Mouse (Mus musculus) stomach, embryonic 16.5 days (tissue): ENCODE measurements around the gene Amh. TPM values are rescaled to one million over a fixed set of nuclear protein-coding genes. Genes with fewer than 3 reads are reported as not detected.

ENCODE experiments used
- ATAC-seq: fragments of 200-750 bp; cut with Nextera tagmentation; 2 replicates; pipeline ENCODE4 v1.8.0; 2017; ENCODE audit warnings: moderate number of reproducible peaks, moderate TSS enrichment; ENCODE audit not compliant: insufficient read depth, low FRiP score
- H3K27ac ChIP-seq: fragments of 300-500 bp; sonication (generic); 2 replicates; pipeline ENCODE4 v1.5.1; 2014; ENCODE audit warnings: low read length
- H3K27me3 ChIP-seq: fragments of 300-500 bp; sonication (generic); 2 replicates; pipeline ENCODE4 v1.6.1; 2014; ENCODE audit warnings: low read length, control low read depth, mixed read lengths; ENCODE audit not compliant: control insufficient read depth, insufficient read depth
- H3K36me3 ChIP-seq: fragments of 300-500 bp; sonication (generic); 2 replicates; pipeline ENCODE4 v1.6.1; 2014; ENCODE audit warnings: low read length; ENCODE audit not compliant: control insufficient read depth, insufficient read depth
- H3K4me1 ChIP-seq: fragments of 300-500 bp; sonication (generic); 2 replicates; pipeline ENCODE4 v1.6.1; 2014; ENCODE audit warnings: low read length, control low read depth, mixed read lengths; ENCODE audit not compliant: control insufficient read depth, insufficient read depth
- H3K4me2 ChIP-seq: fragments of 300-500 bp; sonication (generic); 2 replicates; pipeline ENCODE4 v1.6.1; 2014; ENCODE audit warnings: low read depth, low read length, mixed read lengths
- H3K4me3 ChIP-seq: fragments of 300-500 bp; sonication (generic); replicated peaks from 2 replicates; pipeline ENCODE4 v1.5.1; 2014; ENCODE audit warnings: mild to moderate bottlenecking, low read length
- H3K9ac ChIP-seq: fragments of 300-500 bp; sonication (generic); 2 replicates; pipeline ENCODE4 v1.6.1; 2014; ENCODE audit warnings: low read length
- H3K9me3 ChIP-seq: fragments of 300-500 bp; sonication (generic); replicated peaks from 2 replicates; pipeline ENCODE4 v1.6.1; 2016; ENCODE audit warnings: low read length, control low read depth; ENCODE audit not compliant: control insufficient read depth
- WGBS: fragments of 180-500 bp; shearing (Covaris S2); extraction: QIAGEN DNeasy Blood & Tissue Kit; methylation state at CpG from one replicate; pipeline ENCODE4 v1.1.7; 2014; 5-methylcytosine and 5-hydroxymethylcytosine counted together
- polyA plus RNA-seq: library from polyadenylated mRNA; unstranded; fragments of >200 nt; fragmentation: Nextera tagmentation; extraction: Ambion mirVana; gene quantifications from 2 replicates; pipeline ENCODE4 v1.2.1, GENCODE M21; 2015

Gene Amh
- polyA plus RNA-seq, 1 experiment from 2014 or later = not detected

- Histone ChIP-seq H3K4me1 (no peaks in the 10 kb centered on the region), H3K27me3 (peaks cover 58% of the 10 kb centered on the region), H3K36me3 (no peaks in the 10 kb centered on the region), H3K4me3 (no peak overlapping the region), H3K9ac (no peak overlapping the region), H3K9me3 (no peaks in the 10 kb centered on the region; the same call in 1 of the 2 replicates), H3K4me2 (no peak overlapping the region), H3K27ac (no peak overlapping the region)
- no peak for ATAC-seq
- 55% methylated on average over 2 of the region's 2 CpGs for WGBS
Measured at GRCm38 (mm10) chr10:80838346-80838912, 33.4 kb downstream of the Amh start.

GRCm38 (mm10) chr10:80839848-80840247, 34.8 kb downstream of the Amh start:
- peaks cover 58% of the 10 kb centered on the region for H3K27me3 ChIP-seq
- peaks cover 4% of the 10 kb centered on the region; the same call in 1 of the 2 replicates for H3K4me1 ChIP-seq
- H3K4me2 ChIP-seq = no peak overlapping the region
- no peak overlapping the region for H3K9ac ChIP-seq
- H3K4me3 ChIP-seq = no peak overlapping the region
- H3K27ac ChIP-seq = no peak overlapping the region
- no peaks in the 10 kb centered on the region for H3K36me3 ChIP-seq
- no peak for ATAC-seq
- no peaks in the 10 kb centered on the region for H3K9me3 ChIP-seq
- WGBS = 57% methylated on average over 6 of the region's 6 CpGs

GRCm38 (mm10) chr10:80841685-80842084, 36.6 kb downstream of the Amh start:
- Histone ChIP-seq H3K9me3 (no peaks in the 10 kb centered on the region), H3K36me3 (no peaks in the 10 kb centered on the region), H3K27ac (no peak overlapping the region), H3K27me3 (peaks cover 42% of the 10 kb centered on the region), H3K4me2 (no peak overlapping the region), H3K4me1 (peaks cover 4% of the 10 kb centered on the region; the same call in 1 of the 2 replicates), H3K9ac (no peak overlapping the region), H3K4me3 (no peak overlapping the region)
- ATAC-seq = no peak
- WGBS = 77% methylated on average over 2 of the region's 2 CpGs

- H3K27me3 ChIP-seq = peaks cover 37% of the 10 kb centered on the region
- no peaks in the 10 kb centered on the region for H3K9me3 ChIP-seq
Measured at GRCm38 (mm10) chr10:80842334-80842733, 37.3 kb downstream of the Amh start.

GRCm38 (mm10) chr10:80843087-80843930, 38.3 kb downstream of the Amh start:
- H3K27ac ChIP-seq = no peak overlapping the region
- no peaks in the 10 kb centered on the region for H3K36me3 ChIP-seq
- peaks cover 4% of the 10 kb centered on the region; the same call in 1 of the 2 replicates for H3K4me1 ChIP-seq
- peaks cover 34% of the 10 kb centered on the region for H3K27me3 ChIP-seq
- H3K4me2 ChIP-seq = peak overlapping the region; percentile 67
- no peak for ATAC-seq
- peak overlapping the region; percentile 64 for H3K9ac ChIP-seq
- H3K9me3 ChIP-seq = no peaks in the 10 kb centered on the region
- H3K4me3 ChIP-seq = peak overlapping the region; percentile 43
- WGBS = 11% methylated on average over 32 of the region's 32 CpGs

More at GRCm38 (mm10) chr10:80842334-80842733, 37.3 kb downstream of the Amh start:
- Histone ChIP-seq H3K4me1 (peaks cover 4% of the 10 kb centered on the region; the same call in 1 of the 2 replicates), H3K4me2 (no peak overlapping the region), H3K9ac (no peak overlapping the region), H3K4me3 (no peak overlapping the region), H3K36me3 (no peaks in the 10 kb centered on the region), H3K27ac (no peak overlapping the region)
- 76% methylated on average over 15 of the region's 15 CpGs for WGBS
- ATAC-seq = no peak

- Histone ChIP-seq H3K27me3 (peaks cover 34% of the 10 kb centered on the region), H3K4me3 (peak within 1 kb of the TSS; percentile 43), H3K9ac (peak within 1 kb of the TSS; percentile 64), H3K4me2 (peak within 1 kb of the TSS; percentile 67), H3K36me3 (no peaks in the 10 kb centered on the region), H3K4me1 (peaks cover 4% of the 10 kb centered on the region; the same call in 1 of the 2 replicates), H3K9me3 (no peaks in the 10 kb centered on the region), H3K27ac (no peak within 1 kb of the TSS)
- 3% methylated on average over 46 of the region's 51 CpGs for WGBS
- no peak for ATAC-seq
Measured at GRCm38 (mm10) chr10:80843931-80844547, 39.0 kb downstream of the Amh start, which contains the start of gene Lingo3. Gene Lingo3, minus strand, starts transcription at chr10:80844039.

- ATAC-seq = no peak
Measured at GRCm38 (mm10) chr10:80845055-80845693, 40.1 kb downstream of the Amh start.

GRCm38 (mm10) chr10:80845732-80846131, 40.7 kb downstream of the Amh start:
- H3K27ac ChIP-seq = no peak overlapping the region
- no peaks in the 10 kb centered on the region for H3K36me3 ChIP-seq
- H3K27me3 ChIP-seq = peaks cover 34% of the 10 kb centered on the region
- no peak overlapping the region for H3K4me2 ChIP-seq
- H3K4me3 ChIP-seq = no peak overlapping the region
- no peak for ATAC-seq
- no peaks in the 10 kb centered on the region for H3K9me3 ChIP-seq
- H3K9ac ChIP-seq = no peak overlapping the region
- WGBS = 70% methylated on average over 12 of the region's 12 CpGs
- H3K4me1 ChIP-seq = peaks cover 4% of the 10 kb centered on the region; the same call in 1 of the 2 replicates

More at GRCm38 (mm10) chr10:80845055-80845693, 40.1 kb downstream of the Amh start:
- H3K27me3 ChIP-seq = peaks cover 34% of the 10 kb centered on the region
- no peaks in the 10 kb centered on the region for H3K36me3 ChIP-seq
- H3K9ac ChIP-seq = no peak overlapping the region; the same call in 1 of the 2 replicates
- H3K4me1 ChIP-seq = peaks cover 4% of the 10 kb centered on the region; the same call in 1 of the 2 replicates
- 64% methylated on average over 8 of the region's 8 CpGs for WGBS
- no peaks in the 10 kb centered on the region for H3K9me3 ChIP-seq
- H3K27ac ChIP-seq = no peak overlapping the region
- H3K4me2 ChIP-seq = no peak overlapping the region
- no peak overlapping the region for H3K4me3 ChIP-seq
